Mouse (Mus musculus) monocyte, adult 5-6 weeks (primary cell): ENCODE measurements around the gene Rnpep. TPM values are rescaled to one million over a fixed set of nuclear protein-coding genes. Genes with fewer than 3 reads are reported as not detected.

Experiments used
- ATAC-seq: fragments of 153-309, 156-312 bp; replicated peaks from 2 replicates; pipeline ENCODE4 v1.8.0; 2017; ENCODE audit warnings: mild to moderate bottlenecking; ENCODE audit not compliant: low TSS enrichment, insufficient number of reproducible peaks, severe bottlenecking, poor library complexity, low FRiP score
- total RNA-seq: library from RNA; stranded (forward); fragments of 200-1000, 200-491, 200-594 nt; gene quantifications from 3 replicates; pipeline ENCODE4 v1.2.3, GENCODE M21; 2017

Rnpep gene
- 66.6 to 85.9 TPM (median 71.4 TPM) in 3 replicates for total RNA-seq

GRCm38 (mm10) chr1:135283826-135284291, at the start of gene Rnpep:
TSS of gene Rnpep (minus strand) at chr1:135284084.
- ATAC-seq, result 0 out of 2 replicates have a peak, but pooled peaks have one; percentile 24

- ATAC-seq, result no peak
Observed at GRCm38 (mm10) chr1:135330578-135330977, 46.7 kb upstream of the Rnpep start.

- no peak for ATAC-seq
Observed at GRCm38 (mm10) chr1:135328368-135328767, 44.5 kb upstream of the Rnpep start.

GRCm38 (mm10) chr1:135325934-135326333, 42.0 kb upstream of the Rnpep start:
- no peak for ATAC-seq

- no peak for ATAC-seq
Observed at GRCm38 (mm10) chr1:135324571-135324970, 40.7 kb upstream of the Rnpep start, which contains the start of gene Lmod1. TSS of gene Lmod1 (plus strand) at chr1:135324807.

- no peak for ATAC-seq
Observed at GRCm38 (mm10) chr1:135323367-135323901, 39.5 kb upstream of the Rnpep start.

GRCm38 (mm10) chr1:135313284-135314031, 29.6 kb upstream of the Rnpep start, which contains the start of gene Timm17a:
TSS of gene Timm17a (minus strand) at chr1:135313778.
- peak; percentile 100 for ATAC-seq

- ATAC-seq, result no peak
Observed at GRCm38 (mm10) chr1:135312201-135312600, 28.3 kb upstream of the Rnpep start.

GRCm38 (mm10) chr1:135311356-135311755, 27.5 kb upstream of the Rnpep start:
- ATAC-seq, result no peak

GRCm38 (mm10) chr1:135290908-135291307, 7.0 kb upstream of the Rnpep start:
- ATAC-seq, result no peak

GRCm38 (mm10) chr1:135286311-135286710, 2.4 kb upstream of the Rnpep start:
- ATAC-seq, result no peak

- no peak for ATAC-seq
Observed at GRCm38 (mm10) chr1:135283287-135283825, 528 bp downstream of the Rnpep start.

- ATAC-seq, result peak; percentile 90
Observed at GRCm38 (mm10) chr1:135282536-135283286, 1.2 kb downstream of the Rnpep start.

- ATAC-seq, result no peak
Observed at GRCm38 (mm10) chr1:135281841-135282240, 2.0 kb downstream of the Rnpep start.

GRCm38 (mm10) chr1:135280646-135281045, 3.2 kb downstream of the Rnpep start:
- no peak for ATAC-seq

GRCm38 (mm10) chr1:135271371-135271770, 12.5 kb downstream of the Rnpep start:
- ATAC-seq, result no peak

GRCm38 (mm10) chr1:135267663-135268446, 16.0 kb downstream of the Rnpep start:
- peak; percentile 49 for ATAC-seq

GRCm38 (mm10) chr1:135265834-135266233, 18.1 kb downstream of the Rnpep start:
- ATAC-seq, result peak; percentile 65
